Mouse (Mus musculus): ENCODE measurements at regions not wholly inside any gene's neighbourhood (a gene's known extent, or its start where the extent isn't known, plus 50 kb on each side); places are given as distances from the start of the nearest gene placed in this dataset.
A peak's percentile ranks its signal among the peaks of the same experiment; 100 is the strongest.

DNA sequence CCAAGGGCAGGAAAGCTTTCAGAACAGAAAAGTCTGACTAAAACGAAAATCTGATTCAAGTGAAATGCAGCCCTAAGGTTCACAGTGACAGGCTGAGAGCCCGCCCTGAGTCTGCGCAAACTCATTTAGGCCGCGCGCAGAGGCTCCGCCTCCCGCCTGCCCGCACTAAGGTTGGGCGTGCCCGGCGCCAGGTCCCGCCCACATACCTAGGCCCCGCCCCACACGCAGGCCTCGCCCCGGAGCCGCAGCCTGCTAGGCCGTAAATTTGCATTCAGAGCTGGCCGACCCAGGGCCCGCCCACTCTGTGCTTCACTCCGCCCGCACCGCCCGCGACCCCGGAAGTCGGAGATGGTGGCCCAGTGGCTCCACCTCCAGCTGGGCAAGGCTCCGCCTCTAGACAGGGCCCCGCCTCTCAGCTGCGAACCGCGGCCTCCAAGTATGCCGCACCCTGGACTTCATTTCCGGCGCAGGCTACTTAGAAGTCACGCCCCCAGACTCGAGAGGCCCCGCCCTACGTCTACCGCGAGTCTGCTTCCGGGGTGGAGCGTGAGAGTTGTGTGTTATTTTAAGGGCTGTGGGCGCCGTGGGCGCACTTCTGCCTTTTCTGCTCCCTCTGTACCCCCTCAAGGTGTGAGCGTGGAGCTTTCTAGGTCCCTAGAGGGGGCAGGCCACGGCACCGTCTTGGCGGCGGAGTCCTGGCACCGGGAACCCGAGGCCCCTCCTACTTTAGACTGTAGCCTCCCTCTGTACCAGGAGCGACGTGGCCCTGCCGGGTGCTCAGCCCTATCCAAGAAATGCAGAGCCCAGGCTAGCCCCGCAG is 52.3 kb upstream of the Wnt7b start:
- peak; percentile 97 to 99 for DNase-seq (ENCODE audit: low spot score in 2 of 2)

- DNase-seq (ENCODE audit: low spot score in 2 of 2): no peak
Observed at GRCm38 (mm10) chr15:85635425-85635824, 53.2 kb upstream of the Wnt7b start.

- DNase-seq (ENCODE audit: low spot score in 2 of 2): no peak
Observed at GRCm38 (mm10) chr15:85639566-85639965, 57.3 kb upstream of the Wnt7b start.

DNA sequence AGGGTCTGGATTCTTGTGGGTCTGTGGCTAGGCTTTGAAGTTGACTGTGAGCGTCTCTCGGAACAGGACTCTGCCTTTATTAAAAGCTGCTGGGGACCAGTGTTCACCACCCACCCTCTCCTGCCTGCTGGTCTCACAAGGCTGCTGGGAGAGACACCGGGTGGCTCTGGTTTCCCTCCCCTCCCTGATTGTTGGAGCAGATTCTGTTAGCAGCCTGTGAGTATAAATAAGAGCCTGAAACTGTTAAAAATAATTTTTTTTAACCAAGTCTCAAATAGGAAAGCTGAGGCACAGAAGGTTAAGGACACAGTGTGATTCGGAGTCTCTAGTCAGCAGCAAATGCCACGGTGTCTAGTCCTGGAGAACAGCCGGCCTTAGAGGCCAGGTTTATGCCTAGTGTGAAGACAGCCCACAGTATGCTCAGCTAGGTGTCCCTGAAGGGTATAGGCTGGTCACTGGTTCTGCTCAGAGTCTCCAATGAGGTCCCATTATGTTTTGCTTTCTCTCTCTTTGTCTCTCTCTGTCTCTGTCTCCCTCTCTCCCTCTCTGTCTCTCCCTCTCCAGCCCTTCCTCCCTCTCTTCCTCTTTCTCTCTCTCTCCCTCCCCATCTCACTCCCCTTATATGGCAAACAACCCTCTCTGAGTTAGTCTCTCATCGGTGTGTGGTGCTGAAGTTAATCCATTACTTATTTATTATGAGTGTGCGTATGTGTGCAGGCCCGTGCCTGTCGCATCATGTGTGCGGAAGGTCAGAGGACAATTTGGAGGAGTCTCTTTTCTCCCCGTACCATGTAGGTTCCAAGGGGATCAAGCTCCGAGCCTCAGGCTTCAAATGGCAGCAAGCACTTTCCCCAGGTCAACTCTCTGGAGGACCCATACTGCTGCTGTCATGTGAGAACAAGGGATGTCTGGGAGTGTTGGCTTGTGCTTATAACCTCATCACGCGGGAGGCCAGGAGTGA is 59.1 kb upstream of the Wnt7b start:
- no peak for DNase-seq (ENCODE audit: low spot score in 2 of 2)

- no peak for DNase-seq (ENCODE audit: low spot score in 2 of 2)
Observed at GRCm38 (mm10) chr15:85645396-85645795, 63.1 kb upstream of the Wnt7b start.

GRCm38 (mm10) chr15:85645971-85646638 is 63.8 kb upstream of the Wnt7b start:
- DNase-seq (ENCODE audit: low spot score in 2 of 2): peak; percentile 38 to 61

DNA sequence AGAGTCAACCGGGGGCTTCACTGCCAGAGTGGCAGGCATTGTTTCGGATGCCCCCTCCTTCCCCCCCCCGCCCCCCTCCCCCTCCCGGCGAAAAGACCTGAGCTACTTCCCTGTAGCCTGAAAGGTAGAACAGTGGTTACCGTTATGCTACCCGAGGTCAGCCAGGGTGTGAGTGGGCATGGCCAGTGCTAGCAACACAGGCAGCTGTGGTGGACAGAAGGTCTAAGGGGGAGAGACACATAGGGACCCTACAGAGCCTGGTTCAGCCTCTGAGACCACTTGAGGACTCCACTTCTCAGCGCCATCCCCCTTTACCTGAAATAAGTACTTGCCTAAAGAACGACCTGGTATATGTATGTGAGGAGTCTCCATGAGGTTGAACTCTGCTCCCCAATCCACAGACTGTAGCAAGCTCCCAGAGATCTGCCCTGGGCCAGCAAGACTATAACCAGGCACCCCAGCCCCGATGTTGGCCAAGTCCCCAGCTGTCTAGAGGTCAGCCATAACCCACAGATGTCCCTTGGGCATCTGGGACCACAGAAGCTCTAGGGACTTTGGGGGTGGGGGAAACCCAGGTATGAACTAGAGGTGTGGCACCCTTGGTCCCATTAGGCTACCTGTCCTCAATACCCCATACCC is 64.5 kb upstream of the Wnt7b start:
- DNase-seq (ENCODE audit: low spot score in 2 of 2): no peak

GRCm38 (mm10) chr15:85647593-85647992 is 65.3 kb upstream of the Wnt7b start:
- no peak for DNase-seq (ENCODE audit: low spot score in 2 of 2)

DNA sequence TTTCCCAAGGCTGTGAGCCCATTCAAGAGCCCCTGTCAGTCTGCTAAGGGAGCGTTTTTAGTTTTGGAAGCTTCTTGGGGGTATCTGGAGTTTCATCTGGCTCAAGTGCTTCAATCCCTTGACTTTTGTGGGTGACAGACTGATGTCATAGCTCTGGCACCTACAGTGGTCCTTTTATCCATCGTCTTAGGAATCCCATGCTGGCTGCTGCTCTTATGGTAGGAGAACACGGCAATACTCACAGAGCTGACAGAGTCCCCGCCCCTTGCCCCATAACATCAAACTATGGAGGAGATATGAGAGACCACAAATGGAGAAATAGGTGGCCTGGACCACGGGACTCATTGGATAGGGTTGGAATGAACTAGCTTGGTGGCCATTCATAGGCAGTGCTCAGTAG is 68.0 kb upstream of the Wnt7b start:
- no peak for DNase-seq (ENCODE audit: low spot score in 2 of 2)

DNA sequence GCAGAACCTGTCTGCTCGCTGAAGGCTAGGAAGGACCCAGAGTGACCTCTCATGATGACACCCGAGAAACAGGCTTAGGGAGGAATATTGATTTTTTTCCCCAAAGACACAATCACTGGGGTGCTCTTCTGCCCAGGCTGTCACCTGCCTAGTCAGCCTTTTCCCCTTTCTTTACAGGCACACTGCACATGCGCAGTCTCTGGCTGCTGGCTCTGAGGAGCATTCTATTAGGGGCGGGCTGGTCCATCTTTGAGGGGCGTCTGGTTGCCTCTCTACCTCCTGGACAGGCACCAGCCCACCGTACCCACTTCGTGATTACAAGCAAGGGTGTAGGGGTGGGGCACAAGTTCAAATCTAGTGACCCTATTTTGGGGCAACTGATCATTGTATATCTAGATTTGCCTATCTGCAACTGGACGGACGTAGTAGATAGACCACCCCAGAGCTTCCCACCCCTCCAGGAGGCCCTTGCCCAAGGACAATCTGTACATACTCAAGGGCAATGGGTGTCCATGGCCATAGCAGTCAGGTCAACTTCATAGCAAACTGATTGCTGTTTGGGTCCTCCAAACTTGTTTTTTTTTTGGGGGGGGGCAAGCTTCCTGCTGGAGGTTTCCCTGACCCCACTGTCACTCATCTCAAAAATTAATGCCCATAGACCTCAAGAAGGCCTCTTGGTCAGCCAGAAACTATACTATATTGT is 69.6 kb upstream of the Wnt7b start:
- DNase-seq (ENCODE audit: low spot score in 2 of 2): no peak

DNA sequence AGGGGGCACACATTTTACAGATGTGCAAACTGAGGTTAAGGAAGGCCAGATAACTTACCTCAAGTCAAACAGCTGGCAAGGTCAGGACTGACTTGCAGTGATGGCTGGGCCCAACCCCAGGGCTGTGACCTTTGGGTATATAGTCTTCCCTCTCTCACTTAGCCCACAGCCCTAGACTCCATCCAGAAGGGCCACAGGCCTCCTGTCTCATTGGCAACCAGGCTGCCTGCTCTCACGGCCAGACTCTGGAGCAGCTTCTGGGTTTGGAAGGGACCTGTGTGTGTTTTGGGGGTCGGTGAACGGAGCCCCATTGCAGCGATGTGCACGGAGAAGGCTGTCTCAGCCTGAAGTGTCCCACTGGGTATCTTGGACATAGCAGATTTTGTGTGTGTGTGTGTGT is 70.2 kb upstream of the Wnt7b start:
- DNase-seq (ENCODE audit: low spot score in 2 of 2): no peak

DNA sequence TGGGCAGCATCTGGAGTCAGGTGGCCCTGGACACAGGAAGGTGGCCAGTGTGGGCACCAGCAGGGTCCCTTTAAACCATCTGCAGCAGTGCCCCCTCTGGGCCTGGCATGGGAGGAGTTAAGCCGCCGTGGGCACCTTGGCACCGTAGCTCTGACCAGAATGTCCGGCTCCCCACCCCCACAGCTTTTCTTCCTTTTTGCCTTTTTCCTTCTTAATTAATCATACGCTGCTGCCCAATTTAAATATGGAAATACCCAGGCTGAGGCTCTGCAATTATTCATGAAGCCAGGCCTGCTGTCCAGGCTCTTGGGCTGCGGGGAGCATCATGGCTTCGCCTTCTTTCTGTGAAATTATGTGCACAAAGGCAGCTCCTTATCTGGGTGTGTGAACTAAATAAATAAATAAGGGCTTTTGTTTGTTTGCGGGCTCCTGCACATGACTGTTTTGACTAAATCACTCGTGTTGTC is 70.6 kb upstream of the Wnt7b start:
- no peak for DNase-seq (ENCODE audit: low spot score in 2 of 2)

DNA sequence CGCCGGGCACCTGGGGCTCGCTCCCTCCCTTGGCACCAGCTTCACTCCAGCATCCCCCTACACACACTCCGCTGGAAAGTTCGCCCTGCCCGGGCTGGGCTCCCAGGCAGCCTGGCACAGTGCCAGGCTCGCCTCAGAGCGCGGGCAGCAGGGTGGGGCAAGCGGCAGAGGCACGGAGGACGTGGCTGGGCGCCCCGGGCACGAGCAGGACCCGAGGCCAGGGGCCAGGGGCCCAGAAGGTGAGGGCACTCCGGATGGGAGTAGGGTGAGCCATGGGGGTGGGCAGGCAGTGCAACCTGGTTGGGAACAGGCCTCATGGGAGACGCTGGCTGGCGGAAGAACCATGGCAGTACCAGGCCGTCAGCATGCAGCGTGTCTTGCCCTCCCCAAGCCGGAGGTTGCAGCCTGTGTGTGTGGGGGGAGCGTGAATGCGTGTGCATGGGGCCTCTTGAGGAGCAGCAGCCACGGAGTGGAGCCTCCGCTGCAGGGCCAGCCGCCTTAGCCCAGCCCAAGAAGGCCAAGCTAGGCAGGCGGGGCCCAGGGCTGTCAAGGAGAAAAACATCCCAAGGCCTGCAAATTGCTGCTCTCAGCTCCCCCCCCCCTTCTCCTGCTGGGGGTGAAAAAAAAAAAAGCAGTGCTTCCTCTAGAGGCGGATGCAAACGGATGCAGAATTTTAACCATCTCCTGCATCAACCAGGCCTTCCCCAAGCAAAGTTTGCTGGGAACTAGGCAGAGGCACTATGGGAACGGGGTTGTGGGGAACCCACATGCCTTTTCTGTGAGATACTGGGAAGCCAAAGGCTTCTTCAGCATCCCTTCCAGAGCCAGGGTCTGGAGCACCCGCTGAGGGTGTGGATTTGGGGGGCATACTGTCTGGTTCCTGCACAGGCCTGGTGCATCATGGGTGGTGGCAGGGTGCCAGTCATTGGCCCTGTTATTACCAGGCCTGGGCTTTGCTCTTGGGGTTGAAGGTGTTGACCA is 71.4 kb upstream of the Wnt7b start:
- peak; percentile 76 to 83 for DNase-seq (ENCODE audit: low spot score in 2 of 2)

GRCm38 (mm10) chr15:85654791-85655190 is 72.5 kb upstream of the Wnt7b start:
- no peak for DNase-seq (ENCODE audit: low spot score in 2 of 2)

- DNase-seq (ENCODE audit: low spot score in 2 of 2): no peak
Observed at GRCm38 (mm10) chr15:85655751-85656167, 73.5 kb upstream of the Wnt7b start.

- no peak for DNase-seq (ENCODE audit: low spot score in 2 of 2)
Observed at GRCm38 (mm10) chr15:85656852-85657251, 74.6 kb upstream of the Wnt7b start.

DNA sequence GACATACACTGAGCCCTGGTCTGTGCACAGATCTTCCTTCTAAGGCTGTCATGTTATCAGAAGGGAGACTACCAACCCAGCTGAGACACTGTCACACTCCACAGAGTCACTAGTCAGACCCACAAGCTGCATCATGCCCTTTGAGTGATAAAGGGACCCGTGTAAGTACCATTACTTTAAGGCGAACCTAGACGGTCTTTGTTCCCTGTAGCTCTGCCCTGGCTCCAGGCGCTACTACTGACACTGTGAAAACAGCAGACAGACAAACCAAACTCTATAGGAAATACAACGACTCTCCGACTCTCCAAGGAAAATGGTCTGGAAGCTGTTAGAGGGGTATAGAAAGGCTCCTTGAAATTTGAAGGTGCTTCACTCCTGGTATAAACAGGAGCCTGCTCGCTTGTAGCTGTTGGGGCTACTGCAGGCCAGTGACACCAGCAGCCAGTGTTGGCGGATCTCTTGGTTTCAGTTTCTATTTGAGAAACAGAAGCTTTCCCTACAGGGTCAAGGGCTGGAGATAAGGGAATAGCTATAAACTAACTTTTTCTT is 75.2 kb upstream of the Wnt7b start:
- peak; percentile 32 to 39 for DNase-seq (ENCODE audit: low spot score in 2 of 2)

DNA sequence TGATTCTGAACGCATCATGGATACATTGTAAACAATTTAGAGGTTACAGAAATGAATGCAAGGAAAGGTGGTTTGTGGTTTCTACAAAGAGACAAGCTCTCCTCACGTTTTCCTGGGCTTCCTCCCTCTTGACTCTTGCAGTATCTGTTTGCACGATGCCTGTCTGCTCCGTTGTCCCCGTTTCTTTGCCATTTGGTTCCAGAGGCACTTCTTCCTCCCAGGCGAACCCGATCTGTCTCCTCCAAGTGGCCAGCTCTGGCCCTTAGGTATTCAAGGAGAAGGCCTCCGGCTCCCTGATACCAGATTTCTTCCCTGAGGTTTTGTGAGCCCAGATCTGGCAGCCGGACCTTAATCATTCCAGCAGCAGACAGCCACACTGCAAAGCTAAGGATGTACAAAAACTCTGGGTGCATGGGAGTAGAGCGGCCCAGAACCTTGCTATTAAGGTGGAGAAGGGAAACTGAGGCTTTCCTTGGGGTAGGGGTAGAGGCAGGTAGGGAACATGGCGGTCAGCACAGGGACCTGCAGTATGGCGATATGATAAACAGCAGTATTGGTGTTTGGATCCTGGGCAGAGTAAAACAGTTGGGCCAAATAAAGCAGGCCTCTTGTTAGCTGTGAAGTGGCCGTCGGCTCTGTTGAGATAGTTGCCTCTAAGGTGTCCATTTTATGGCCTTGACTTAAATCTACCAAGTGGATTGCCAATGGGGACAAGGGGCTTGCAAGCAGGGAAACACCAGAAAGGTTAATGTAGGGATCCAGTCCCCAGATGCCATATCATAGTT is 76.0 kb upstream of the Wnt7b start:
- DNase-seq (ENCODE audit: low spot score in 2 of 2): peak in 1 of 2 experiments; percentile 28

Measured in spleen, postnatal 10 days (tissue).